Mouse (Mus musculus) lung, postnatal 0 days (tissue): Measurements from ENCODE around the gene Insl5.

Source experiments
- CTCF ChIP-seq: IDR thresholded peaks from 2 replicates; pipeline ENCODE4 v1.5.1; 2016; ENCODE audit warnings: antibody characterized with exemption, mild to moderate bottlenecking
- EP300 ChIP-seq: IDR thresholded peaks from 2 replicates; pipeline ENCODE4 v1.6.1; 2016; ENCODE audit warnings: antibody characterized with exemption, mild to moderate bottlenecking, control low read depth

- TF ChIP-seq CTCF (no peak), EP300 (no peak)
Measured at GRCm38 (mm10) chr4:102969599-102969998, 57.0 kb downstream of the Insl5 start.
